Mouse (Mus musculus) E14TG2a.4 (cell line): Measurements from ENCODE around the gene Dtx3.

Experiments used
- CTCF ChIP-seq: conservative IDR thresholded peaks from 2 replicates; pipeline ENCODE4 v1.5.1; 2014; ENCODE audit warnings: low read length
- NANOG ChIP-seq: IDR thresholded peaks from 2 replicates; pipeline ENCODE4 v1.6.1; 2014; ENCODE audit warnings: borderline replicate concordance, low read length, mixed read lengths

GRCm38 (mm10) chr10:127174170-127174569 is 21.4 kb downstream of the Dtx3 start:
- TF ChIP-seq CTCF (no peak), NANOG (no peak)
